Mouse (Mus musculus): ENCODE measurements around the gene As3mt. TPM values are rescaled to one million over a fixed set of nuclear protein-coding genes. Genes with fewer than 3 reads are reported as not detected.

As3mt gene
- polyA plus RNA-seq, 1 experiment: 8.5 TPM

- TF ChIP-seq CTCF (IDR thresholded peaks at IDR 0.05; ENCODE audit: control insufficient read depth, insufficient read depth, low read length) (no peak), POLR2A (IDR thresholded peaks at IDR 0.05; ENCODE audit: borderline replicate concordance, control insufficient read depth, low read depth, low read length) (no peak)
- Histone ChIP-seq H3K4me3 (replicated peaks; ENCODE audit: control insufficient read depth, low read depth, low read length) (no peak overlapping the region), H3K4me1 (ENCODE audit: control insufficient read depth, insufficient read depth, low read length) (peaks cover 2% of the 10 kb centered on the region), H3K27ac (ENCODE audit: control insufficient read depth, insufficient read depth, low read depth, low read length, poor library complexity) (no peak overlapping the region)
- 98% methylated on average over 1 of the region's 1 CpGs for WGBS
These were observed 82.5 kb downstream of the As3mt start for GRCm38 (mm10) chr19:46789782-46790181.

Other genes with a start within 250 kb of the As3mt start
- gene Trim8, start 205.8 kb upstream of the As3mt start, polyA plus RNA-seq (2011; ENCODE audit: insufficient read depth, insufficient read length, low replicate concordance, missing spikeins): 13.9 and 25.9 TPM in 2 replicates
- gene Arl3, start 134.3 kb upstream of the As3mt start, polyA plus RNA-seq (2011; ENCODE audit: insufficient read depth, insufficient read length, low replicate concordance, missing spikeins): 14.0 and 18.3 TPM in 2 replicates
- gene Sfxn2, start 134.1 kb upstream of the As3mt start, polyA plus RNA-seq (2011; ENCODE audit: insufficient read depth, insufficient read length, low replicate concordance, missing spikeins): 4.3 and 9.4 TPM in 2 replicates
- 15.8 and 29.3 TPM in 2 replicates for gene Wbp1l, start 108.4 kb upstream of the As3mt start, polyA plus RNA-seq (2011; ENCODE audit: insufficient read depth, insufficient read length, low replicate concordance, missing spikeins)
- gene Cyp17a1, start 34.3 kb upstream of the As3mt start, polyA plus RNA-seq (2011; ENCODE audit: insufficient read depth, insufficient read length, low replicate concordance, missing spikeins): not detected in 2 replicates
- 4.0 and 6.2 TPM in 2 replicates for gene Borcs7, start 17.6 kb upstream of the As3mt start, polyA plus RNA-seq (2011; ENCODE audit: insufficient read depth, insufficient read length, low replicate concordance, missing spikeins)
- gene Cnnm2, start 54.1 kb downstream of the As3mt start, polyA plus RNA-seq (2011; ENCODE audit: insufficient read depth, insufficient read length, low replicate concordance, missing spikeins): 5.7 and 10.5 TPM in 2 replicates